Mouse (Mus musculus) ovary, adult 18-20 months (tissue): ENCODE measurements around the gene Foxq1.

Source experiments
- DNase-seq: peaks from one replicate; pipeline ENCODE4 v3.0.0; 2022; ENCODE audit warnings: low spot score, mixed read lengths

The Foxq1 gene

DNA sequence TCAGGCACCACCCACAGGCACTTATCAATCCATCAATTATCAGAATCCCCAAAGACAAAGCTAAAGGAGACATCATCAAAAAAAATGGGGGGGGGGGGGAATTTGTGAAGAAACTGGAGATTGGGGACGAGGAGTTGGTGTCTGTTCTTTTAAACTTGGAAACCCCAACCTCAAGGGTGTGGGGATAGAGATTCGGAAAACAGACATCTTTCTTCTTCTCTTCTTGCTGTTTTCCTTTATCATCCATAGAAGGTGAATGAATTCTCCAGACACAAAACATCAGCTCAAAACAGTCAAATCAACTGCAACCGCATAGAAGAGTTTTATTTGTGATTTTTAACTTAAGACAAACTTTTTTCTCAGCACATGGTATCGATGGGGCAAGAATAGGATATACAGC is at the start of gene Foxq1:
Gene Foxq1, plus strand, starts transcription at position 301 of the 400 bp plus-strand sequence.
- DNase-seq: no peak

DNA sequence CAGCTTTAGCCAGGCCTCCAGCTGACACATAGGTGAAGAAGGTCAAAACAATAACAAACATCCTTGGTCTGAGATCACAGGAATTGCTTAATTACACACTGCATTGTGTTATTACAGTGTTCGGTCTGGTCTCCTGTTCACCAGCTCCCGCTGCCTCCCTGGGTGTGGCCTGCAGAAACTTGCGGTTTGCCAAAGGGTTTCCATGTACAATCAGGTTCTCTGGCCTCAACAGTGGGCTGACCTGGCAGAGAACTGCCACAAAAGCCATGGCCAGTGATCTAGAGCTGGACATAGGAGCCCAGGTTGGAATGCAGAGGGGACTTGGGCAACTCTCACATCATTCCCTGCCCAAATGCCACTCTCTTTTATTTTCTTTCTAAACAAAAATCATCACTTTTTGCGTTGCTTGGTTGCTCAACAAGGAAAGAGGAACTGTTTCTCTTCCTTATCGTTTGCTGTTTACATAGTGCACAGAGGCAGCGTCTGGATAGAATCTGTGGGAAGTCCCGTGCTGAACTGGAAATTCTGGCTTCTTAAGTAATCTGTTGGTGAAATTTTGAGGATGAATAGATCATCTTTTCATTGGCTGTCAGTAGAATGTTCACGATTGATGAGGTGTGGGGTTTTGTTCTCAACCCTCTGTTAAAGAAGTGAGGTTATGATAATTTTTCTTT is 49.3 kb upstream of the Foxq1 start:
- no peak for DNase-seq

DNA sequence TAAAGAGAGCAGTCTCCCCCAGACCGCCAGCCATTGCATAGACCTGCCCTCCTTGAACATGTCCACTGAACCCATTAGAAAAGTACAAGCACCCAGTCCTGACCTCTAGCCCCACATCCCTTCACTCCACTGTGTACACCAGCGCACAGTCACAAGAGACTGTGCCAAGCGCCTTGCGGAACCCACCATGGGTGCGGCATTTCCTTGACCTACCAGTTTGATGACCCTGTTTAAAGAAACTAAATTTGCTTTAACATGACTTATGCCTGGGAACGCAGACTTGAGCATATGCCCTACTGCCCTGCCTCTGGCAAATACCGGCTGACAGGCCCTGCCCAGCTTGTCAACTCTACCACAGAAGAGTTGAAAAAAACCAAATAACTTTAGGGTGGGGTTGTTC is 40.7 kb upstream of the Foxq1 start:
- DNase-seq: no peak

DNA sequence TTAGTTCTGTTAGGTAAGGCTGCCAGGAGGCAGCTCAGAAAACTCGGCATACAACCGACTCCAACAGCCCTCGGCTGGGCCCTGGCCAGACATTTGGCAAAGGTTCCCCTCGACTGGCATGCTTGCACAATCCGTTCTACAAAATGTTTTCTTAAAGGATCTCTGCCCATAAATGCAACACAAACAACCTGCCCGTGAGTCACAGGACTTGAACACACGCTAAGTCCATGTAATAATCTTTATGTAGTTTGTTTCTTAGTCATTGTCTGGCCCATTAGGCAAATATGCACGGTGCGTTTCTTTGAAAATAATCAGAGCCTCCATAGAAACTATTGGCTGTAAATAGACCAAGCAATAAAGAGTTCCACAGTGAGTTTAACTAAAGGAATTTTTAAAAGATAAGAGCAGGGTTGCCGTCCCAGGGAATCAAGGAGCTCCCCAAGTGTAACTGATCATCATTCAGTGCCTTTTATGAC is 37.5 kb upstream of the Foxq1 start:
- DNase-seq: peak; percentile 54

DNA sequence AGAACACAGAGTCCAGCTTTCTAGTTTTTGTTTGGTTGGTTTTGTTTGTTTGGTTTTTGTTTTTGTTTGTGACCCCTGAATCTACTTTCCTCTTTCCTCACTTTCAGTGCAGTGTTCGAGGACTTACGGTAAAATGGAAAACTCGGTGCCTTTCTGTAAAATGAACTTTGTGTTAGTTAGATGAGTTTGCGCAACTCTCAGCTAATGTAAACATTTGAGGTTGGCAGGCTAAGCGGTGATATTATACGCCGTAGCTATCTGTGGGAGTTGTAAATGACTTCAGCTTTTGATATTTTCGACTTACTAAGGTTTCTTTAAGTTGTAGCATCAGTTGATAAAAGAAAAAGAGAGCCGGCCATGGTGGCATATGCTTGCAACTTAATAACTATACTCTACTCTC is 37.0 kb upstream of the Foxq1 start:
- DNase-seq: no peak

DNA sequence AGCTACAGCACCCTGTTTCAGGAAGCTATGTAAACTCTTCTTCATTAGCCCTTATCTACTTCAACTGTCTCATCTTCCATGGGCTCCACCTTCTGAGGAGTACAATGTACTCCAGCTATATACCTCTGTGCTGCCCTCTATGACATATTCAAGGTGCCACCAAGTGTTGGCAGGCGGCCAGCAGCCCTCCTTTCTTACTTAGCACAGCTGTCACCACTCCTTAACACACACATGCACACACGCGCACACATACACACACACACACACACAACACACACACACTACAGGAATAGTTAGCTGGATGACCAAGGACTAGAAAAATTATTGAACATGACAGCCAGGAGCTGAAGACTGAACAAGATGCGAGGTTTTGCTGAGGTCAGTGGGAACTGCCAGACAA is 31.0 kb upstream of the Foxq1 start:
- no peak for DNase-seq

DNA sequence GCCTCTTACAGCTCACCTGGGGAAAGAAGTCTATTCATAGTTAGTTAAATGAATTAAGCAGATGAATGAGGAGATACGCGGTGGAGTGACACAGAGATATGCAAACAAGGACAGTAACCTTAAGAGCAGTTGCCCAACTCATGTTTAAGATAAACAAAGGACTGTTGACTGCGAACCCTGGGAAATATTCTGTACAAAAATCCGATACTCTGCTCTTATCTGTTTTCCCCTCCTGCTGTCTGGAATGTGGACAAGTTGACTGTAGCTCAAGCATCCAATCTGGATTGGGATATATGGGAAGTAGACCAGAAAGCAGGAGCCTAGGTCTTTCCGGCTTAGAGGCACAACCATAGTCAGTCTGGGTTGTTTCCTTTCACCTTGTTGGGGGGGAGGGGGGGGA is 24.7 kb upstream of the Foxq1 start:
- no peak for DNase-seq

DNA sequence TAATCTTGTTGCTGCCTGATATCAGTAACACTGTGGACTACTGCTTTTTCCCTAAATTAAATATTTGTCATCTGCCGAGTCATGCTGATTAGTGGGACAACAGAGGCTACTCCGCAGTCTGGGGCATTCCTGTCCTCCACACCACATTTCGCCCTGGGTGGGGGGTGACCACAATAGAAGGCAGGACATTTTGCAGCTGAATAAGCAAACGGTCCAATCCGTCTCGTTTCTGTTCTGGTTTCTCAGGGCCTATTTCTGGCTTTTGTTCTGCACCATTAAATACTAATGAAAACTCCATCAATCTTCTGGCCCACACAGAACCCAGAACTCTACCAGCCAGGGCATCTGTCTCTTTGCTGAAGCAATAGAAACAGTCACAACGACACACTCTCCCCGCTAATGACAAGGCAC is 24.3 kb upstream of the Foxq1 start:
- DNase-seq: no peak

DNA sequence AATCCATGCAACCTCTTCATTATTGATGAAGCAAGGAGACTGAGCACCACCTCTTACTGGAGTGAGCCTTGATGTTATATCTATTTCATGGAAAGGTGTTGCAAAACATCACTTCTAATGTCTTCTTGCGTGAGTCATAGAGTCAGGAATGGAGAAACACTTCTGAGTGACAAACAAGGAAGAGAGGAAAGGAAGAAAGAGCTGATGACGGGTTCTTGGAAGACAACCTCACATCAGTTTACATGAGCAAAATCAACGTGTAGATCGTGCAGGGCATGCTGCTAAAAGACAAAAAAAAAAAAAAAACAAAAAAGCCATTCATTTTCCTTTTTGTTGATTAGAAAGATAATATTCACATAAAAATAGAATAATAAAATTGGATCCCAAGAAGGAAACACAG is 21.2 kb upstream of the Foxq1 start:
- no peak for DNase-seq

DNA sequence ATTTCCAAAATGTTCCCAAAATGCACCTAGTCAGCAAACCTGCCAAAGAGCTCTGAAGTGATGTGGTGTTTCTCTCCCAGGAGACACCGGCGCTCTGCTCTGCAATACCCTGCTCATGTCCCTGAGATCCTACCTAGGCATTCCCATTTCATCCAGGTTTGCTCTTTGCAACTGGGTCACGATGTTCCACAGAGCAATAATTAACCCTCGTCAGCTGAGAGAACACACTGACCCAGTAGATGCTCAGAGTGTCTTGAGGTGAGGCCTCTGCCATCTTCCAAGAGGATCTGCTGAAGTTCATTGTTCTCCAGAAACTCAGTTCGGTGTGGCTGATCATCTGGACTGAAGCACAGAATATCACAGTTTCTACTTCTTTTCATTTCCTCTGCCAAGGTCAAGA is 12.9 kb upstream of the Foxq1 start:
- no peak for DNase-seq

DNA sequence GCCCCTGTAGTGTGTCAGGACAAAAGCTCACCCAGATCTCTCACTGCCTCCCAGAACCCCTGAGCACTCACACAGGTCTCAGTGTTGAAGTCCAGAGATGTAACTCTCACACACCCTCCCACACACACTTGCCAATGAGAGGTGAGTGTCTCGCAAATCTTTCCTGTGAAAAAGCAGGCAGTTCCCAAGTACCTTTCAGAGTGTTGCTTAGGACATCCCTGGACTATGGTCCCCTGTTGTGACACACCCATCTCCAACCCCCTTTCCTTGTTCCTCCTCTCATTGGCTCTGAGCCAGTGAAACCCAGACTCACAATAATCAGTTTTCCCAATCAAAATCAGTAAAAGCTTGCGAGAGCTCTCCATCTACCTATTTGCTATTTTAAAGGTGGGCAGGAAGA is 9.2 kb upstream of the Foxq1 start:
- no peak for DNase-seq

DNA sequence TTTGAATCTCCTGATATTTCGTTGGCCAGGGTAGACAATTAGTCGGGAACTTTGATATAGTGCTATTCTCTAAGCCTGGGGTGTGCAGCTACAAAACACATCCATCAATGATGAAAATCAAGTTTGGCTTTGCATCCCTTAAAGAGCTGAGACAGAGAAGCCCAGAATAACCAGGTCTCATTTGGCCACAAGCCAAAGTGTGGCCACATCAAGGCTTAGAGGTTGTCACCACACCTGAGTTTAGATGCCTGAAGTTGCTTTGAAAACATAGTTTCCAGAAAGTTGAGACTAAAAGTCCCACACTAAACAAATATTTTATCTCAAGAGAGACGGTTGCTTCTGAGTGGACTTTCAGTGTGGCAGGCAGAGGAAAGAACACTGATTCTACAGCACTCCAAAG is 8.7 kb upstream of the Foxq1 start:
- DNase-seq: no peak

DNA sequence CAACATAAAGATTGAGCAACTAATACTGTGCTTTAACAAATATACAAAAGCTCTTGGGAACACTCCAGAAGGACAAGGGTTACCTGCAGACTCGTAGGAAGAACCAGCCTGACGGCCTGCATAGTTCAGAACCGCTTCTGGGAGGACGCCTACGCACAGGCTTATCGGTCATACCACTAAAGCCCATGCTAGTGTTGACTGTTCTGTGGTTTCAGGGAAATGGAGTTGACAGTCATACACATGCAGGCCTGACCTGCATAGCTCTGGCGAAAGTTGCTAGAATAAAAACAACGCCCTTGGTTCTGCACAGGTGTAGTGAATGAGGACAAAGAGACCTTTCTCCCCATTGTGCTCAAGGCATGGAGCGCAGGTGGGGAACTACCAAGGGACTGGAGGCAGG is 8.3 kb upstream of the Foxq1 start:
- no peak for DNase-seq

DNA sequence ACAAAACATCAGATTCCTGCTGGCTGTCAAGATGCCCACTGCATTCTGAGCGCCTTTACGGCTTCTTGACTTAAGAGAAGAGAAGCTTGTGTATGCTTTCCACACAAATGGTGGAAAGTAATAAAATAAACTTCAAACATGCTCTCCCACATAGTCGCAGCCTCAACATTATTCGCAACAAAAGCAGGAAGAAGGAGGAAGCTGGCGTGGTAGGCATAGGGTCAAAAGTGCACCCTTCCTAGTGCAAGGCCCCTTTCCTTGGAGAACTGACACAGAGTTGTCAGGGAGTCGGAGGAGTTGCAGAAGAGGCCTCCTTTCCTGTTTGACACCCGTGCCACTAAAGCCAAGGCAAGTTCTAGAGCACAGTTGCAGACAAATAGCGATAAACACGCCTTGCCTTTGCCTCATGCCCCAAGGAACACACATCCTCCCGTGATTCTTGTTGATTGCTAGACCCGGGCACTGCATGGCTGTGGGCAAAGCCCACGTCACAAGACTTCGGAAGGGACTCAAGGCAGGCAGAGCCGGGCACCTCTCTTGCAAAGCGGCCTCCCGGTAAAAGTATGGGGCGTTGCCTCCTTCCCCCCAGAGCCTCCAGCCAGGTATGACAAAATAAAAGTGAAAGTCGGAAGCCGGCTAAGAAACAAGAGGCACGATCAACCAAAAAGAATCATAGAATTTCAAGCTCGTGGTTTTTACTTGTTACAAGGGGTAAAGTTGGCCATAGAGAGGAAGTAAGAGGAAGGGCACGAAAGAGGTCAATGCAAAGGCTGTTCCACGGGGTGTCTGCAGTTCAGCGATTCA is 1.2 kb downstream of the Foxq1 start:
- no peak for DNase-seq

DNA sequence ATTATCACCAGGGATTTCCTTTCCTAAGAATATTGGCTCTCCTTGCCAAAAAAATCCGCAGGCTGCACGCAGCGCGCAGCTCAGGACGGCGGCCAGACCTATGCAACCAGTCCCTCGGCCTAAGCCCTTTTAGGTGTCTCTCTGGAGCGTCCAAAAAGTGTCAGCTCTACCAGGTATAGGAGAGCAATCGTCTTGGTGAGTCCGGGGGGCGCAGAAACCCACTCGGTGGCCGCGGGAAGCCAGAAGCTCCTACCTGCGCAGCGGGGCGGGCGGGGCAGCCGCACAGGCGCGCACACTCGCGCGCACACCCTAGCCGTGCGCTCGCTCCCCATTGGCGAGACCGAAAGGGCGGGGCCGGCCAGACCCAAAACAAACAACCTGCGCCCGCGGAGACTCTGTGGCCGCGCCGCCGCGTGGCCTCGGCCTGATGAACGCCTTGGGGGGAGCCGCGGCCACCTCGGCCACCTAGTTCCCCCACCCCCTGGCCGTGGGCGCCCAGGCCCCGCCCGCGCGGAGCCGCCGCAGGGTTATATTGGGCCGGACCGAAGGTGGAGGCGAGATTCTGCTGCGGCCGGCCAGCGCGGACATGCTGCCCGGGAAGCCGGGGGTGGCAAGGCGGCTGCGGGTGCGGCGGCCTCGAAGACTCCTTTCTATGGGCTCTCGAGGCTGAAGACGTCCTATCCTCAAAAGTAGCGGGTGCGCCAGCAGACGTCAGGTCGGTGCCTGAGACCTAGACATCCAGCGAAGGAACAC is 2.0 kb downstream of the Foxq1 start:
- peak; percentile 29 for DNase-seq

DNA sequence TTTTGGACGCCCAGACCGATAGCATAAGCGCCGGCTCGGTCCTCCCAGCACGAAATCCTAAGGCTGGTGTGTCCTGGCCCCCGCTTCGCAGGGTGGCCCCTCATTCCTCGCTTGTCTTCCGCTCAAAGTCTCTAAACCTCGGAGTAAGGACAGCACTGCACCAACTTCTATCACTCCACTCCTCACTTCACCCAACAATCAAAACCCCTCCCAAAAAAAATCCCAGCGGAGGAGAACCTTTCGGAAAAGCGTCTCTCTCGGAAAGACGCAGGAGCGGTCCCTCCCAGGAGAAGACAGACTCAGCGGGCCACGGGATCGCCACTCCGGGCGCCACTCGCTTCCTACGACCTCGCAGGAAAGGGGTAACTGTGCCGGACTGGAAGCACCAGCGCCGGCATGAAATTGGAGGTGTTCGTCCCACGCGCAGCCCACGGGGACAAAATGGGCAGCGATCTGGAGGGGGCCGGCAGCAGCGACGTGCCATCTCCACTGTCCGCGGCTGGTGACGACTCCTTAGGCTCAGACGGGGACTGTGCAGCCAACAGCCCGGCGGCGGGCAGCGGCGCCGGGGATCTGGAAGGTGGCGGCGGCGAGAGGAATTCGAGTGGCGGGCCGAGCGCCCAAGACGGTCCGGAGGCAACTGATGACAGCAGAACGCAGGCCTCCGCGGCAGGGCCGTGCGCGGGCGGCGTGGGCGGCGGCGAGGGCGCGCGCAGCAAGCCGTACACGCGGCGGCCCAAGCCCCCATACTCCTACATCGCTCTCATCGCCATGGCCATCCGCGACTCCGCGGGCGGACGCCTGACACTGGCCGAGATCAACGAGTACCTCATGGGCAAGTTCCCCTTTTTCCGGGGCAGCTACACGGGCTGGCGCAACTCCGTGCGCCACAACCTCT is 2.8 kb downstream of the Foxq1 start, which contains the start of gene A530084C06Rik:
Gene A530084C06Rik, minus strand, starts transcription at position 813 of the 898 bp plus-strand sequence.
- DNase-seq: no peak

DNA sequence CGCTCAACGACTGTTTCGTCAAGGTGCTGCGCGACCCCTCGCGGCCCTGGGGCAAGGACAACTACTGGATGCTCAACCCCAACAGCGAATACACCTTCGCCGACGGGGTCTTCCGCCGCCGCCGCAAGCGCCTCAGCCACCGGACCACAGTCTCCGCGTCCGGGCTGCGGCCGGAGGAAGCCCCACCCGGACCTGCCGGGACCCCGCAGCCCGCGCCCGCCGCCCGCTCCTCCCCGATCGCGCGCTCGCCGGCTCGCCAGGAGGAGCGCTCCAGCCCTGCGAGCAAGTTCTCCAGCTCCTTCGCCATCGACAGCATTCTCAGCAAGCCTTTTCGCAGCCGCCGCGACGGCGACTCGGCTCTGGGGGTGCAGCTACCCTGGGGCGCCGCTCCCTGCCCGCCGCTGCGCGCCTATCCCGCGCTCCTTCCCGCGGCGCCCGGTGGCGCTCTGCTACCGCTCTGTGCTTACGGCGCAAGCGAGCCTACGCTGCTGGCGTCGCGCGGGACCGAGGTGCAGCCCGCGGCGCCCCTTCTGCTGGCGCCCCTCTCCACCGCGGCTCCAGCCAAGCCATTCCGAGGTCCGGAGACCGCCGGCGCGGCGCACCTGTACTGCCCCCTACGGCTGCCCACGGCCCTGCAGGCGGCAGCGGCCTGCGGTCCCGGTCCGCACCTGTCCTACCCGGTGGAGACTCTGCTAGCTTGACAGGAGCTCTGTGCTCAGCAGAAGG is 3.6 kb downstream of the Foxq1 start:
- DNase-seq: no peak

DNA sequence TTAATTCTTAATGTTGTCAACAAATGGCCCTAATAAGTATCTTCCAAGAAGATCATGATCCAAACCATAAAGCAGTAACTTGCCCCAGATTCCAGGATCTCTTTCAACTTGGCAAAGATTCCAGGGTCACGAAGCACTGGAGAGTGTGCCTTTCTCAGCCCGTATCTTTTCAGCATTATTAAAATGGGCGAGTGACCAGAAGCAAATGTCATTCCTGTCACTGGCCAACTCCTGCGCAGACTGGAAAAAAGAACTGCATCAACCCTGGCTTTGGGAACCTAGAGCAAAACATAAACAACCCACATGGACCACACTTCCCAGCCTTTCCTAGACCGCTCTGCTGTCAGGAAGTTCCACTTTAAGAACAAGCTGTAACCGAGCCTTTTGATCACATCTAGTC is 8.5 kb downstream of the Foxq1 start:
- no peak for DNase-seq

DNA sequence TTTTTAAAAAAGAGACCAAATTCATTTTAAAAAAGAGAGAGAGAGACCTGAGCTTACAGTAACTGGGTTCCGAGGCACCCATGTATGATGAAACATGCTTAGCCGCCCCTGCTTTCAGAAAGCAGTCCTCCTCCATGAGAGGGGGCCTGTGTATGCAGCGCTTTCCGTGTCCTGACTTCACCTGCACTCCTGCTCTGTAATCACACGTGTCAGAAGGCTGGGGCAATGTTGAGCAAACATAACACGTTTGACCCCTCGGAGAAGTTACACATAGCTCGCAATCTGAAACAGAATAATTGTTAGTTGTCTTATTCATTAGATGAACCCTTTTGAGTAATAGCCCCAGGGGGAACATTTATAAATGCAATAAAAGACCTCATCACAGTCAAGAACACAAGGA is 11.2 kb downstream of the Foxq1 start:
- DNase-seq: no peak

DNA sequence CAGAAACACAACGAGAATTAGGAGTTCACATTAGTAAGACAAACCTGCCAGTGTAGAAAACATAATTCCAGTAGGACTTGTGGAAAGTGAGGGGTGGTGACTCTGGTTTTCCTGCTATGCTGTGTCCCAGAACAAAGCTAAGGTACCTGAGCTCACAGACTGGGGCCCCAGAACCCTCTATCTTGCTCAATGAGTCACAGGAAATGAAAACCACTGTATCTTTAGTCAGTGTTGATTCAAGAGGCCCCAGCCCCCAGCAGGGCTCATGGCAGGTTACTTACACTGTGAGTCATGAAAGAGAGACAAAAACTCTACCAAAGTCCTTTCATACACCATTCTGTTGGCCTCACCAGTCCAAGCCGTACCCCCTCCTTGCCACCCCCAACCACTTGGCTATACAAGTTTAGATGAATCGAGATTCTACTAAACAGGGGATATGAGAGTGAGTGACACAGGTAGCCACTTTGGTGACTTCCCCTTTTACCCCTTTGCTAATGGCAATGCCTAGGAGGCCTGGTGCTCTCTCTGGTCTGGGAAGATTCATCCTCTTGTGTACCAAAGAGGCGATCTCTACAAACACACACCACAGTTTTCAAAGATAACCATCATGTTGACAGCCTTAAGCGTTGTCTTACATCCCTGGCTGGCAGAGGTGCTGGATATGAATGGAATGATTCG is 11.8 kb downstream of the Foxq1 start:
- no peak for DNase-seq
